Mouse (Mus musculus): ENCODE data around the gene Apobec4.

GRCm38 (mm10) chr1:152702920-152703319 lies 47.4 kb upstream of the Apobec4 start:
- TF ChIP-seq TBP (IDR thresholded peaks at IDR 0.05; ENCODE audit: low read depth, low read length) (no peak), CTCF (IDR thresholded peaks at IDR 0.05 in 2 of 3, conservative IDR thresholded peaks at IDR 0.05 in 1 of 3; ENCODE audit: control insufficient read depth in 1 of 3, insufficient read depth in 1 of 3, low read depth in 2 of 3, low read length in 3 of 3, poor library complexity in 1 of 3, severe bottlenecking in 1 of 3) (no peak)
